Mouse (Mus musculus) heart, adult 11 months (tissue): ENCODE data around the gene Sacm1l.
A peak's percentile ranks its signal among the peaks of the same experiment; 100 is the strongest.

Experiments used
- DNase-seq: peaks from one replicate; pipeline ENCODE4 v3.0.0; 2022

The Sacm1l gene

DNA sequence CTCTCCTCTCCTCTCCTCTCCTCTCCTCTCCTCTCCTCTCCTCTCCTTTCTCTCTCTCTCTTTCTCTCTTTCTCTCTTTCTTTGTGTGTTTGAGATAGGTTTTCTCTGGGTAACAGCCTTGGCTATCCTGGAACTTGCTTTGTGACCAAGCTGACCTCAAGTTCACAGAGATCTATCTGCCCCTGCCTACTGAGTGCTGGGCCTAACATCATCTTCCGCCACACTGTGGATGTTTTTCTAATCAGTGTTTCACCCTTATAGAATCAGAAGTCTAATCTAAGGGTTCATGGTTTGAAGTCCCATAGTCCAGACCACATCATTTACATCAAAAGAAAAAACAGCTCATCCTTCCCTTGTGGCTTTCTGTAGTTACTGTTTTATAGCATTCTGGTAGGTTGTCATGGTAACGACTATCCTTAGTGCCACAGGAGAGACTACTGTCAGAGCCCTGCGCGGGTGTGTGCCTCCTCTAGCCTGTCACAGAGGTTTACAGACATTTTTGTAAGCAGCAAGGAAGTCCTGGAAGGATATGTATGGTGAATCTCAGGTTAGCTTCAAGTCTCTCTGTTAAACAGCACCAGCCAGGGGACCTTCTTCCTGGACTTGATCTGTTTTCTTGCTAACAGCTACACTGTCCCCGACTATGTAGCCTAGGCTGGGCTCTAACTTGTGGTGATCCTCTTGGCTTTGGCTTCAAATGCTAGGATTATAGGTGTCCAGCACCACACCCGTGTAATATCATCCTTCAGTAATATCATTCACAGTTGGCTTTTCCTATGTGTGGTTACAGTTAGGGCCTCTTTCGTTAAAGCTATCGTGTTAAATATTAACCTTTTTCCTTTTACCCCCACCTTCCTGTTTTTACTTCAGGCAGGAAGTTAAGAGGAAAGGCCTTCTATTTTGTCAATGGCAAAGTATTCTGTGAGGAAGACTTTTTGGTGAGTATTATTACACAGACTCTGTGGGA, 19.6 kb upstream of the Sacm1l start:
- DNase-seq, result peak; percentile 80

DNA sequence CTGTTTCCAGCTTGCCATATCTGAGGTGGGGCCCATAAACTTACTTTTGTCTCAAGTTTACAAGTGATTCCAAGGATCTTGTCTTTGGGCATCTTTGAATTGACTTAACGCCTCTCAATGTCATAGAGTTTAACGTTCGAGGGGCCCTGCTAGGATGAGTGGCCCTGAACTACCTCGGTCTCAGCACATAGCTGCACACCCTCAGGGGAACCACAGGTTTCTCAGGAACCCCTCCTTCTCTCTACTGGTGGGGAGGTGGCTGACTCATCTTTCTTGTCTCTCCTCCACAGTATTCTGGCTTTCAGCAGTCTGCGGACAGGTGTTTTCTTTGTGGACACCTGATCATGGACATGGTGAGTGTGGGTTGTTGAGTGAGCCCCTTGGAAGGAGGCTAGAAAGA, 18.6 kb upstream of the Sacm1l start:
- peak; percentile 83 for DNase-seq

DNA sequence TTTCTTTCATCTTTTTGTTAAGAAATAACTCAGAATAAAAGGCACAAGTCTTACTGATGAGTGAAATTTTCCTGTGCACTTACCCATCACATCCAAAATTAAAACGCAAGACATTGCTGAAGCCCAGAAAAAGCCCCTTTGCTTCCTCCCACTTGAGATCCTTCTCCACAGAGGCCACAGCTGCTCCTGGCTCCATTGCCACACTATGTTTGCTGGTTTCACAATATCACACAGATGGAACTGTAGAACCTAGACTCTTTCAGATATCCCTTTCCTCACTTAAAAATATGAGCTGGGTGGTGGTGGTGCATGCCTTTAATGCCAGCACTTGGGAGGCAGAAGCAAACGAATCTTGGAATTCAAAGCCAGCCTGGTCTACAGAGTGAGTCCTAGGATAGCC, 17.1 kb upstream of the Sacm1l start:
- DNase-seq, result peak; percentile 92

DNA sequence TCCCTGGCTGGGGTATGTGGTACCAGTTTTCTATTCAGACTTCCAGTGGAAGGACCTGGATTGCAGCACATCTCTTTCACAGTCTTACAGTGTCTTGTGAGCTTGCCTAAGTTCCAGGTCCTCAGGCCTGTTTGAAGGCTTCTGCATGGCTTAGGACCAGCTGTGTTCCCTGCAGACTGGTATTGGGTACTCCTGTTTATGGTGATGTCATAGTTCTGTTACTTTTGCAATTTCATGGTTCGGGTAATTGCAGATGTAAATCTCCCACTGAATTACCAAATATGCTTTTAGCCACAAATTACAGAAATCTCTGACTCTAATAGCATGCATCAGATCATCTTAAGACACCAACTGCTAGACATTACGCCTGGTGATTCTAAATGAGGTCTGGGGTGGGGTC, 14.5 kb upstream of the Sacm1l start:
- peak; percentile 84 for DNase-seq

DNA sequence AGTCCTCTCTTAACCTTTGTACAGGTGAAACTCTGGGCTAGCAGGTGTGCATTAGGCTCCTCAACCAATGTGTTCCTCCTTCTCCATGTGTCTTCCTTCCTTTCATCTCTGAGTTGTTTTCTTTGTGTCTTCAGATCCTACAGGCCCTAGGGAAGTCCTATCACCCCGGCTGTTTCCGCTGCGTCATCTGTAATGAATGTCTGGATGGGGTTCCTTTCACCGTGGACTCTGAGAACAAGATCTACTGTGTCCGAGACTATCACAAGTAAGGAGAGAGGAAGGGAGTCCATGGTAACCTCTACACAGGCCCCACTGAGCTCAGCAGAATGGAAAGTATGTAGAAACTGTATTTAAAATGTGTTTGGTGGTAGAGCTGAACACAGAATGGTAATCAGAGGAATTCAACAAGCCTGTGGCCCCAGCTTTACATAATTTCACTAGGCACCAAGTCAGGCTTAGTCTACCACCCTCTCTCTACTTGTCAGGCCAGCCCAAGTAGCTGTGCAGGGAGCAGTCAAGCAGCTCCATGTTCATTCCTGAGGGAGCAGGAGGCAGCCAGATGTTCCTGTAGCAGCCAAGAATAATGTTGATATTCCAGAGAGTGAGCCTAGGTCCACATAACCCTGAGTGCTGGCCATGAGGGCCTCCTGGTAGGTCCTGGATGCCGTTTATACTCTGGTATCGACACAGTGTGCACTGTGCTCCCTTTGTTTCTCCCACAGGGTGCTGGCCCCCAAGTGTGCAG, 12.7 kb upstream of the Sacm1l start:
- peak; percentile 96 for DNase-seq

DNA sequence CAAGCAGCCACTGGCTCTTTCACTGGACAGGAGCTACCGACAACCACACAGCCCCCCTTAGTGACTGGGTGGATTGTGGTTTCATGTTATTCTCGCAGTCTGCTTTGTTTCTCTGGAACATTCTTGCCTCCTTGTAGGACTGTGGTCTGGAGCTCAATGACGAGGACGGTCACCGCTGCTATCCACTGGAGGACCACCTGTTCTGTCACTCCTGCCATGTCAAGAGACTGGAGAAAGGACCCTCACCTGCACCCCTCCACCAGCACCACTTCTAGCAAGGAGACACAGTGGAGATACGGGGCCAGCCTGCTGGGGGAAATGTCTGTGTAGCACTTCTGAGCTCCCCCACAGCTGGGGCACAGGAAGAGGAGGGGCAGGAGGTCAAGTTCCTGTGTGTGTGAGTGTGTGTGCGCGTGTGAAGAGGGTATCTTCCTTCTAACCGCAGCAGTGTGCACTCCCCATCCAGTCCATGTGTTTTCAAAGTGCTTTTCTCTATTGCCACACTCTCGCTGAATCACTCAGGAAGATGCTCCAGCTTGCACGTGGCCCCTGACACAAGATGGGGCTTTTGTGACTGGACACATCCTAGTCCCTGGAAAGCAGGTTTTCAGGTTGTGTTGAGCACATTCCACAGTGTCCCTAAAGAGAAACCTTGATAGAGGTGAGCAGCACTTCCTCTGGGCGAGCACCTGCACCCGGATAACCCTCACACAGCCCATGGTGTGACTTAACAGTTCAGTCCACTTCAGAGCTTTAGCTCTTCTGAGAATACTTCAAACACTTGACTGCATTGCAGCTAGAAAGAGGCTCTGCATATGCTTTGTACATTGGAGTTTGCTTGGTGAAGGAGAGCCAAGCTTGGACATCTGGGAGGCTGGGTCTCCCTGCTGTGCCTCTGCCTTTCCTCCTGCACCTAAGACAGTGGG, 10.3 kb upstream of the Sacm1l start:
- DNase-seq, result peak; percentile 90

DNA sequence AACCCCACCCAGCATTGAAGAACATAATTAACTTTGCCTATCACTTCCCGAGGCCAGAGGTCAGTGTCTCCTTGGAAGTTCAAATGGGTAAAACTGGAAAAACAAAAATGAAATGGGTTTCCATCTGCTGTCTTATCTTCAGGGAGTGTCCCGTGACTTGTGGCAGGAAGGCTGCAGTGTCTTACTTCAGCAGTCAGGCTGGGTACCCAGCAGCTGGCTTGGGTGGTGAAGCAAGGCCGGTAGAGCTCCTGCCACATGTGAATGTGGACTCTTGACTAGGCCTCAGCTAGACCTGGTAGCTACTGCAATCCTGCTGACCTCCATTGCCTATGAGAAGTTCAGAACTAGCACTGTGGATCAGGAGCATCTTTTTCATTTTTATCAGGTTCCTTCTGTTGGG, 8.8 kb upstream of the Sacm1l start:
- peak; percentile 84 for DNase-seq

DNA sequence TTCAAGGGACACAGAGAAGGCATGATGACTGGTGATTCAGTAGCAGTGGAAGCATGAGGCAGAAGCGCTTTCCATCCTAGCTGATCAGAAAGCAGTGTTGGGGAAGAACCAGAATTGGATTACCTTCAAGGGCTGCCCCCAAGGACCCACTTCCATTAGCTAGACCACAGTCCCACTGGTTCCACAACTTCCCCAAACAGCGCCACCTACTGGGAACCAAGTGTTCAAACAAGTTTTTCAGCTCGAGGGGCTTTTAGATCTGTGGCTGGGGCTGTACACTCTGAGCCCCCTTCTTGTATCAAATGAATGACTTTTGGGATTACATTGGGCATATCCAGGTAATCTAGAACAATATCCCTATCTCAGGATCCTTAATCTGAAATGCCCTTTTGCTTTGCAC, 5.9 kb upstream of the Sacm1l start:
- DNase-seq, result no peak

DNA sequence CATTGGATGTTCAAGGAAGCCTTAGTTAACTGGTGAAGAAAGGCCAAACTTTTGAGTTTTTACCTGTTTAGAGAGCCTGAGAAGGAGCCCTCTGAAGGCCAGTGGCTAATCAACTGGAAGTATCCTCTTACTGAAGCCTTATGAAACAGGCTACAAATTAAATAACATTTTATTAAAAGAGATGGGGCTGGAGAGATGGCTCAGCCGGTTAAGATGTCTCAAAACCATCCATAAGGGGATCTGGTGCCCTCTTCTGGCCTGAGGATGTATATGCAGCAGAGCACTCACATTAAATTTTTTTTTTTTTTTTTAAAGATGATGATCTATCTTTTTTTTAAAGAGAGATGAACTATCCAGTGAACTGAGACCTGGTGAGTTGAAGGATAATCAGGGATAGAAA, 4.5 kb upstream of the Sacm1l start:
- DNase-seq, result peak; percentile 91

DNA sequence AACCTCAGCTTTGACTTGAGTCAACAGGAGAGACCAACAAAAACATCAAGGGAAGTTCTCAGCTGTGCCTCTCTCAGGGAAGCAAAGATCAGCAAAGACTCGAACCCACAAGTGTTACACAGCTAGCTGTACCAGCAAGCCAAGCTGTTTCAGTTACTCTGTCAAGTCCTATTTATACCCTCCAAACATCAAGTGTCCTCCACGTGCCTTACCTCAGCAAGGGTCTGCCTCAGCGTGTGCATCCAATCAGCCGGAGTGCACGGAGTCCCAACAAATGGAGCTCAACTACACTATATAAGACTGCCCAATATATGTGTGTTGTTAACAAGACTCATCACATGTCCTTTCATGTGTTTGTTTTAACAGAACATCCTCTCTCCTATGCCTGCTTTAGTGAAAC, 3.1 kb upstream of the Sacm1l start:
- peak; percentile 90 for DNase-seq

DNA sequence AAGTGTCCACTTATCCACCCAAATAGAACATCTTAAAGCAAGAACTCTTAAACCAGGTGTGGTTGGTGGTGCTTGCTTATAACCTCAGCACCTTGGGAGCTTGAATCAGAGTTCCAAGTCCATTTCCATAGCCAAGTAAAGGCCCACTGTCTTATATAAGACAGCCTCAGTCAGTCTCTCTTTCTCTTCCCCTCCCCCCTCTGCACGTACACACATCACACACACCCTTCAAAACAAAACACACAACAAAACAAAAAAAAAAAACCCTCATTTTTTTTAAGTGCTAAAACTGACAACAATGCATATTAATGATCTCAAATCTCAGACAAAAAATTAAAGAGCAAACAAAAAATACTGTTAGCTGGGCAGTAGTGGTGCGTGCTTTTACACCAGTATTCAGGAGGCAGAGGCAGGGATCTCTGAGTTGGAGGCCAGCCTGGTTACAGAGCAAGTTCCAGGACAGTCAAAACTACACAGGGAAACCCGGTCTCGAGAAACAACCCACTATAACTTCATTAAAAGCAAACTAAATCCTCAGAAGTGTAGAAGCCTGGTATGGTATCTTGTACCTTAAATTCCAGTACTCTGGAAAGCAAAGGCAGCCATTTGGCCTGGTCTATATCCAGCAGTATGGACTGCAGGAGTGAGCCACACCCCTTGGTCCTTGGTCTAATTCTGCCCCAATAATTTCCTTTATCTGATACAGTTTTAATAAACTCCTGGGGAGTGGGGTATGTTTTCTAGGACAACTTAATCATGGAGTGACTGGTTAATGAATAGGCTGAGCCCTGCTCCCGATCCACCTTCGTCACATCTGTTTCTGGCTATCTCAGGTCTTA, 1.3 kb upstream of the Sacm1l start:
- DNase-seq, result peak; percentile 64

DNA sequence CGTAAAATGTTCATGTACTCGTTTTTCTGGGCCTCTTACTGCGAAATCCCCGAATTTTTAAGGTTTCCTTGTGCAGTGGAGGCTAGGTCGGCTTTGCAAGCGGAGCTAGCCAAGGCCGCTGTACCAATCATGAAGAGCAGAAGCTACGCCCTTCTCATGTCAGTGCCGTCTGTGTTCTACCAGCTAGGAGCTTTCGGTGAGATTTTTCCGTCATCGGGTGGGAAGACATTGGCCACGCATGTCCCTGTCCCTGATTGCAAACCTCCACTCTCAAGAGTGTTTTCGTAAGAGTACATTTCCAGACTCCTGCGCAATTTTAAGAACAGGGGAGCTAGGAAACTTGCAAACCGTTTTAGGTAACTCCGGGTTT, 648 bp upstream of the Sacm1l start:
- peak; percentile 96 for DNase-seq

DNA sequence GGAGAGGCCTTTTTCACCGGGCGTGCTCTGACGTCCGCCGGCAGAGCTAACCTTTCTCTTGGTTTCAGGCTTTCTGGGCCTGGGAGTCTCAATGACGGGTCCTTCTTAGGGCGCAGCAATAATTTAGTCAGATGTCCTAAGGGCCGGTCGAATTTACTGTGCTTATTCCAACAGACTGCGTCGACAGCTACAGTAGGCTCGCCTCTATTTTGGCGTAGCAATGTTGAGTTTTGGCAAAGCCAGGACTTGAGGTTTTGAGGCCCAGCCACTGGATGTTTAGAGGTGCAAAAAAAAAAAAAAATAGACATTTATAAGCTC, 558 bp downstream of the Sacm1l start:
- no peak for DNase-seq

DNA sequence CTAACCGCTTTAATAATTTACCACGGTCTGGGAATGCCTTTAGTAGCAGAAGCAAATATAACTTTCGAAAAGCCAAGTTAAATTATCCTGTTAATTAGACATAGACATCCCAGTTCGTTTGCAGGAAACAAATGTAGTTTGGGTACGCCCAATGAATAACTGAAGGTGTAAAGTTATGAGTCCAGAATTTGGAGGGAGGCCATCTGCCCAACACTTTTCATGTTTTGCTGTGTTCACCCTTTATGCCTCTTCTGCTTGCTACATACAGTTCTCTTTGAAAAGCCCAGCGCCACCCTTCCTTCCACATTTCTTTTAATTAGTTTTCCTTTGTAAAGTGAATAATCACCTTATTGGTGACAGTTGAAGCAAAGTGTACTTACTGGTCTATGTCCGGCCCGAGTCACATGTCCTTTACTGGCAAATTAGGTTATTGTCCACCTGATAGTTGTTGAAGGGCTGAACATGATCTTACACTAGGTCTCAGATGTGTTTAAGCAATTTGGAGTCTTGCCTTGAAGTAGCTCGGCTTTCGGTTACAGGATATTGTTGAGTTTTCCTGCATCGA, 1.1 kb downstream of the Sacm1l start:
- peak; percentile 83 for DNase-seq

DNA sequence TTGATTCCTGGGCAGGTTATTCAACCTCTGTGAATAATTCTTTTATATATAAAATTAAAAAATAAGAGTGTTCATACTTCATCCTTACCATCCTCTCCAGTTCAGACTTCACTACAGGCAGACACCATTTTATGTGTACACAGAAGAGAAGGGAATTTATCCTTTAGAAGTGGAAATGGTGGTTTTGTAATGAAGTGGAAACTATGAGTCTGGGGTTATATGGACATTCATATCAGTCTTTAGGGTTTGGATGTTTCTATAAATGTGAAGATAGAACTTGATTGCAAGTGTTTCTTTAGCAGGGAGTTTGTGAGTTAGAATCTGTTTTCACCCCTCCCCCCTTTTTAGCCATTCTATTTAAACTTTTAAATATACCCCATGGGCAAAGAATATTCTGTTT, 1.7 kb downstream of the Sacm1l start:
- DNase-seq, result no peak

DNA sequence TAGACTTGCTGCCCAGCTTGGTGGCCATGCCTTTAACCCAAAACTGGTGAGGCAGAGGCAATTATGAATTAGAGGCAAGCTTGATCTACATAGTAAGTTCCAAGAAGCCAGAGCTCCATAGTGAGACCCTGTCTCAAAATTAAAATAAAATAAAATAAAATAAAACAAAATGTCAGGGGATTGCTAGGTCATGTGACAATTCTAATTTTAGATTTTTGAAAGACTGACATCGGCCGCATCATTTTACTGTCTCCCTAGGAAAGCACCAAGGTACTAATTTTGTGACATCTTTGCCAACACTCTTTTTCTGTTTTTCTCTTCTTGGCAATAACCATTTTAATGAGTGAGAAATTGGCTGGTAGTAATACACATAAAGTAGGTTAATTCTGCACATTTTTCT, 7.1 kb downstream of the Sacm1l start:
- no peak for DNase-seq

DNA sequence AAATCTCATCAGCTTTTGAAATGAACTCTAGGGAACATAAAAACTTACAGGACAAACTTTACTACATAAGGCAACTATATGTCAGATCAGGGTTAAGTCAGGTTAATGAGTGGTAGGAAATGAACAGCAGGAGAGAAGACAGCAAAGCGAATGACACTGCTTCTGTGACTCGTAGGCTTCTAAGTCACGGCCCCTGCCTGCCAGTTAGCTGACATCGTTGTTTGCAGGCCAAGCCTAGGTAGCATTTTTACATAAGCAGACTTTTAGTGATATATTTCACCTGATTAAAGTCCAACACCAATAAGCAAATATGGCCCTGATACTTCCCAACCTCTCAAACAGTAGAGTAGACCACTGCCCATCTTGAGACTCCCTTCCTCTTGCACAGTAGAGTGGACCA, 8.6 kb downstream of the Sacm1l start:
- DNase-seq, result peak; percentile 71

DNA sequence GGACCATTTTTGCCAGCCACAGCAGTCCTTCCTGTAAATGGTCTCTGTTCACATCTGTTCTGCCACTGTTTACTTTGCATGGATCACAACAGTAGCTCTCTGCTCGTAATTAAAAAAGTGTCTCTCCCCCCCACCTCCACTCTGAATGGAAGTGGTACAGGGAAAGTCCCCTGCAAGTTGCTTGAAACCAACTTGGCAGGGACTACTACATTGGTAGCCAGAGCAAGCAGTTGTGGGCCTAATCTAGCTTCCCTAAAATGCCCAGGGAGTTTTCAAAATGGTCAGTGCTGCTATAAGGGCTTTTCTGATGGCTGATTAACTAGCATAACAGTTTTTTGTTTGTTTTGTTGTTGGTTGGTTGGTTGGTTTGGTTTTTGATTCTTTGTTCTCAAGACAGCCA, 9.5 kb downstream of the Sacm1l start:
- peak; percentile 86 for DNase-seq

DNA sequence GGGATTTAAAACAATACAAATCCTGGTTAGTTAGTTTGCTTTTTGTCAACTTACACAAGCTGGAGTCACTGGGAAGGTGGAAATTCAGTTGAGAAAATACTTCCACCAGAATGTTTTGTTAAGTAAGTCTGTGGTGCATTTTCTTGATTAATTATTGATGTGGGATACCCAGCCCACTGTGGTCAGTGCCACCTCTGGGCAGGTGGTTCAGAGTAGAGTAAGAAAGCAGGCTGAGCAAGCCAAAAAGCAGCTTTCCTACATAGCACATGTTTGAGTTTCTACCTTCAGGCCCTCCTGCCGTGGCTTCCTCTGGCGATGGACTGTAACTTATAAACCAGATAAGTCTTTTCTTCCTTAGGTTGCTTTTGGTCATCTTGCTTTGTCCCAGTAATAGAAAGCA, 10.3 kb downstream of the Sacm1l start:
- no peak for DNase-seq

DNA sequence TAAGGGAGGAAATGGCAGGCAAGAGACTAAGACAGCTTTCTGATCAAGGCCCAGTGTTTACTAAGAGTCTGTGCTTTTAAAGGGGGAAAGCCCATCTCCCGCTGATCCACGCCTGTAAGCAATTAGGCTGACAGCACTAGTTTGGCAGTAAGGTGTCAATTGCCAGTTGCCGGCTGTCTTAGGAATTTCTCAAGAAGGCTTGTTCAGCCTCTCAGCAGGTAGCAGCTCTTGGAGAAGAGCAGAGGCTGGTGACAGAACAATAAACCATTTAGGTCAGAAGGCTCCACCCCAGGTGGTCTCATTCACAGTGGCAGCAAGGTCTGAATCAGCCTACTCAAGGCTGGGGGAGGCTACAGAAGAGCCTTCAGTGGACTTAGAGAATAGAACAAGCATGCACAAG, 25.0 kb downstream of the Sacm1l start:
- DNase-seq, result no peak

DNA sequence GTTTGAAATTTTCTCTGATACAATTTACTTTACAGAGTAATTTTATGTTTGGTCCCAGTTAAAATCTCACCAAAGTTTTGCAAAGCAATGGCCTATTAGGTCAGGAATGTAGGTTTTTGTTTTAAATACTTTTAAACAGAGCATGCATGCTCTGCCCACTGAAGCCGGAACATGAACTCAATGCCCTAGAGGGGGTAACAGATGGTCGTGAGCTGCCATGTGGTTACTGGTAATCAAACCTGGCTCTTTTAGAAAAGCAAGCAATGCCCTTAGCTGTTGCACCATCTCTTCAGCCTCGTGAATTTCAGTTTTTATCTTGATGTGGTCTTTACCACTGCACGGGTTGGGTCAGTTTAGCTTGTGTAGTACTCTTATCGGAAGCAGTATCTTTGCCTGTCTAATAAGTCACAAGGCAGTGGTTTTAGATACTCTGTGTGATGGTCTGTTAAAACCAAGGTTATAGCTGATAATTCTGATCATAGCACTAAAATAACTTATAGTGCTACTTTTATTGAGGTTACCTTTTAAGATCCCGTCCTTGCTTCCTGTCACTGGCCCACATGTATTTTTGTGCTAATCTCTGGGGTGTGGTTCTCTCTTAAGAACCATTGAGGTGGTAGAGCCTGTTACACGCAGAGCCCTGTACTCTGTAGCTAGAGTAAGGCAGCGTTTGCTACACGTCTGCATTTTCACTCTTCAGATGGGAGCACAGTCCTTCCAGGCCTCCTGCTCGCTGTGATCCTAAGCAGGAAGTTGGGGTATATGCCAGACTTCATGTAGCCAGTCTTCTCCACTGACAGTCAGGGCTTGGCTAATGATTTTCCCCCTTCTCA, 48.0 kb downstream of the Sacm1l start:
- no peak for DNase-seq
